Mouse (Mus musculus): ENCODE results near the gene Snx11.

GRCm38 (mm10) chr11:96740796-96741195, 36.6 kb downstream of the Snx11 start:
- TF ChIP-seq CTCF (IDR thresholded peaks at IDR 0.05; ENCODE audit: borderline replicate concordance, insufficient read depth, low read length) = no peak
- TF ChIP-seq POLR2A (IDR thresholded peaks at IDR 0.05; ENCODE audit: low read depth, low read length) = no peak

Measured in embryonic fibroblast, embryonic 13.5 days (primary cell).